Mouse (Mus musculus) layer of hippocampus, postnatal 25 days (tissue): ENCODE measurements around the gene Habp2. TPM values are rescaled to one million over a fixed set of nuclear protein-coding genes. Genes with fewer than 3 reads are reported as not detected.

Experiments
- DNase-seq, 2 experiments: peaks; one replicate each; pipeline ENCODE4 v3.0.0; 2022; ENCODE audit warnings: mixed read lengths in 2 of 2, low spot score in 1 of 2; ENCODE audit errors: extremely low spot score in 1 of 2
- total RNA-seq, 2 experiments: library from RNA; stranded (reverse); gene quantifications; 2 replicates each; pipeline ENCODE4 v1.2.3; 2021

The Habp2 gene
- total RNA-seq, 2 experiments from 2014 or later, result not detected

GRCm38 (mm10) chr19:56294654-56295399 is 7.9 kb downstream of the Habp2 start:
- DNase-seq, result peak; percentile 65 to 83

DNA sequence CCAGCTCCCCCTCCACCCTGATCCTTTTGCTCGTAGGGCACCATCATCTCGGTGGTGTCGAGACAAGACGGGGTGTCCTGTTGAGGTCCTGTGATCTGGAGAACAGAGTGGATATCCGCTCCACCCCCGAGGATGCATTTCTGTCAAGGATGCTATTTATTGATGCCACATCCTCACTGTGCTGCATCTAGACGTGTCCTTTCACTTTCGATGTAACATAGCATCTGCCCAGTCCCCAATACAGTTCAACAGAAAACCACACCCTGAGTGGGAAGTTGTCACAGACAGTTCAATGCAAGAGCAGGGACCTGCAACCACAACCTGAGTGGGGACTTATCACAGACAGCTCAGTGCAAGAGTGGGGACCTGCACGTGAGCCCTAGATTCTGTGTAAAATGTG is 9.7 kb downstream of the Habp2 start:
- DNase-seq, result no peak

GRCm38 (mm10) chr19:56297264-56297663 is 10.3 kb downstream of the Habp2 start:
- no peak for DNase-seq

DNA sequence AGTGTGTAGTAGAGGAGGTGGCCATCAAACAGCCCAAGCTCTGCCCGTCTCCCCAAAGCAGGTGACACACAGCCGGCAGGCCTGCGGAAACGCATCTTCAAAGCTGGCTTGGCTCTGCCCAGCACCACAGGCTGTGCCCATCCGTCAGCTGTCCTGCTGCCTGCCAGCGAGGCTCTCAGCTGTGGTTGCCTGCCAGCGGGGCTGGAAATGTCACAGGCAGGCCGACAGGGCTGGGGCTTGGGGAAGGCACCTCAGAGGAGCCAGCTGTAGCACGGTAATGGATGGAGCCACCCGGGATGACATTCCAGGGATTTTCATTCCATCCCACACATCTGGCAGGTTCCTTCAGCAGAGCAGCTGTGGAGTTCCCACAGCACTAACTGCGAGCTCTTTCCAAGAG is 13.9 kb downstream of the Habp2 start:
- no peak for DNase-seq

DNA sequence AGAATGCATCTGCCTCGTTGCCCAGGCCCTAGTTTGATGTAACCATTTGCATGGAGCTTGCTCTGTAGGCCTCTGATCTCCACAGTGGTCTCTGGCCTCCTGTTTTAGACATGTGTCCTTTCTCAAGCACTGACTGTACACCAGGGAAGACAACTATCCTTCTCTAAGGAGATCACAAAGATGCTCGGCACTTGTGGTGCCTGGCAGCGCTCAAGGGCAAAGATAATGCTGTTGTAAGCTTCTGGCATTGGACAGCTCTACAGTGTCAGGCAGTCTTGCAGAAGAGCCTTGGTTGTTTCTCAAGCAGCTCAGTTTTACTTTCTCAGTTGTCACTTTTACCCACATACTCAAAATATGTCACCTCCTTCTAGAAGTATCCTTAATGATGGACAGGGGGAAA is 29.6 kb downstream of the Habp2 start:
- DNase-seq, result no peak

DNA sequence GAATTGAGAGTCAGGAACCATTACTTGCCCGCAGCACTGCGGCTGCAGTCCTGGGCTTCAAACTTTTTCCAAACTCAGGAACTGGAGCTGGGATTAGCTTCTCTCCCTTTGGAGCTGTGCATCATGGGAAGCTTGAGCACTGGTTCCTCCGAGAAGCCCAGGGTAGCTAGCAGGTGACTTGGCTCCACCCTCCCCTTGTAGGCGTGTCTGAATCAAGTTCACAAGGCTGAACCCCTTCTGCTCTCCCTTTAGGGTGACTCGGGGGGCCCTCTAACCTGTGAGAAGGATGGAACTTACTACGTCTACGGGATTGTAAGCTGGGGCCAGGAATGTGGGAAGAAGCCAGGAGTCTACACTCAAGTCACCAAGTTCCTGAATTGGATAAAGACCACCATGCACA is 32.3 kb downstream of the Habp2 start:
- no peak for DNase-seq

DNA sequence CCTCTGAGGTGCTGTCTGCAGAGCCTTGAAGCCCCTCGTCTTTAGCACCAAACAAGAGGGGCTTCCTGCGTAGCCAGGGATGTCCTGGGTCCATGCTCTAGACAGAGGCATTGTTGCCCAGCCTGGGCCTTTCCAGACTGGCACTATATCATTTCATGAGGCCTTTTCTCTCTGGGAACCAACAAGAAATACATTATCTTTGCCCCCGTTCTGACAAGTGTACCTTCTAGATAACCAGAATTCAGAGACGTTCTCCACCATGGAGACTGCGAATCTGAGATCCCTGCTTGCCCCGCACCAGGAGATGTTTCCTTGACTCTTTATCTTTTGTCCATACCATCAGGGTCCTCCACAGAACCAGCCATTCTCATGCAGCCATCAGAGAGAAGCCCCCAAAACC is 32.7 kb downstream of the Habp2 start:
- no peak for DNase-seq

- no peak for DNase-seq
Observed at GRCm38 (mm10) chr19:56320186-56320860, 33.4 kb downstream of the Habp2 start.

GRCm38 (mm10) chr19:56321303-56321920 is 34.5 kb downstream of the Habp2 start:
- no peak for DNase-seq

- no peak for DNase-seq
Observed at GRCm38 (mm10) chr19:56325676-56326075, 38.7 kb downstream of the Habp2 start.

- DNase-seq, result no peak
Observed at GRCm38 (mm10) chr19:56326243-56326855, 39.4 kb downstream of the Habp2 start.

DNA sequence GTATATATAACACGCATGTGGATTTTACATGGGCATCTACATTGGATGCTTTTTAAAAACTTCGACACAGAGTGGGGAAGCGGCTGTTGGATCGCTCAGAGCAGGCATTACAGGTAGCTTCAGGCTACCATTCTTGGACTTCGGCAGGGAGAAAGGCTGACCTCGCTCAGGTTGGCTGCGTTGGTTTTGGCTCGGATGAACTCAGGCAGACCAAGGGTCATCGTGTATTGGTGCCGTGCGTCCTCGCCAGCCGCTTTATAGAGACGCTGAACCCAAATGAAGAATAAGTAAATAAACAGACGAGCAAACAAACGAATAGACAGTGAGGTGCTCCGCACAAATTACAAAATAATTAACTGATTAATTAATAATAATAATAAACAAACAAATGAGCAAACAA is 49.4 kb downstream of the Habp2 start:
- no peak for DNase-seq

DNA sequence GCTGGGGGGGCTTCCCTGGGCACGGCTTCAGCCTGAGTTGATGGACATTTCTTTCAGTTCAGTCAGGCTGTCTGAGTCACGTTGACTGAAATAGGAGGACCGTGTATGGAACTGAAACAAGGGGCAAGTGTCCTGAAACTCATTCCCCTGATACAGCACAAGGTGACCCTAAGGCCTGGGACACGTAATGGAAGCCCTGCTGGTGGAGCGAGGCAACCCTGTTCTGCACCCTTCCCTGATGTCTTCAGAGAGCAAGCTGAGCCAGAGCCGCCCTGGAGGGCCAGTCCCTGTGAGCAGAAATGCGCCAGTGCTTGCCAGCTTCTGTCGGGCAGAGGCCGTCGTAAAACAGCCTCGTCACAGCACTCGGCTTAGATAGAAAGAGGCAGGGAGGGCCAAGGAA is 49.9 kb downstream of the Habp2 start:
- no peak for DNase-seq

GRCm38 (mm10) chr19:56342006-56342405 is 55.1 kb downstream of the Habp2 start:
- DNase-seq, result no peak

GRCm38 (mm10) chr19:56343869-56344563 is 57.1 kb downstream of the Habp2 start:
- no peak for DNase-seq

DNA sequence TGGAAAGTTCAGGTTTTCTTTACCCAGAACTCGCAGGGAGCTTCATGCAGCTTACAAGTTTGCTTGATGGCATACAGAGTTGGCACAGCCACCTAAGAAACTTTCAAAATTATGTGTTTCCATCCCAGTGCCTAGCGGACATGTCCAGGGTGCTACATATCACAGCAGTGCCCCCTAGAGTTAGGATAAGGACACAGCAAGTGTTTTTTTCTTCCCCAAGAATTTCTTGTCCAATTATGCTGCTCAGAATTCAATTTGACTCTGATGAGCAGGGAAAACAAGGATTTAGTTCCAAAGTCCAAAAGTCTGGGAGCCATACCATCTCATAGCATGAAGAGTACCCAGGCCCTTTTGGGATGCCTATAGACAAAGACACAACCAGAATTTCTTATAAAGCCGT is 59.1 kb downstream of the Habp2 start:
- no peak for DNase-seq

GRCm38 (mm10) chr19:56346750-56347149 is 59.8 kb downstream of the Habp2 start:
- DNase-seq, result no peak

GRCm38 (mm10) chr19:56349295-56349694 is 62.4 kb downstream of the Habp2 start:
- DNase-seq, result no peak

- DNase-seq, result no peak
Observed at GRCm38 (mm10) chr19:56353689-56354088, 66.8 kb downstream of the Habp2 start.

GRCm38 (mm10) chr19:56355201-56355600 is 68.3 kb downstream of the Habp2 start:
- DNase-seq, result no peak
